Mouse (Mus musculus): ENCODE measurements around the gene Thra. TPM values are rescaled to one million over a fixed set of nuclear protein-coding genes. Genes with fewer than 3 reads are reported as not detected.
A peak's percentile ranks its signal among the peaks of the same experiment; 100 is the strongest.

The Thra gene
- total and polyA plus RNA-seq, 3 experiments: 22.0 to 50.9 TPM; not detected in 1

DNA sequence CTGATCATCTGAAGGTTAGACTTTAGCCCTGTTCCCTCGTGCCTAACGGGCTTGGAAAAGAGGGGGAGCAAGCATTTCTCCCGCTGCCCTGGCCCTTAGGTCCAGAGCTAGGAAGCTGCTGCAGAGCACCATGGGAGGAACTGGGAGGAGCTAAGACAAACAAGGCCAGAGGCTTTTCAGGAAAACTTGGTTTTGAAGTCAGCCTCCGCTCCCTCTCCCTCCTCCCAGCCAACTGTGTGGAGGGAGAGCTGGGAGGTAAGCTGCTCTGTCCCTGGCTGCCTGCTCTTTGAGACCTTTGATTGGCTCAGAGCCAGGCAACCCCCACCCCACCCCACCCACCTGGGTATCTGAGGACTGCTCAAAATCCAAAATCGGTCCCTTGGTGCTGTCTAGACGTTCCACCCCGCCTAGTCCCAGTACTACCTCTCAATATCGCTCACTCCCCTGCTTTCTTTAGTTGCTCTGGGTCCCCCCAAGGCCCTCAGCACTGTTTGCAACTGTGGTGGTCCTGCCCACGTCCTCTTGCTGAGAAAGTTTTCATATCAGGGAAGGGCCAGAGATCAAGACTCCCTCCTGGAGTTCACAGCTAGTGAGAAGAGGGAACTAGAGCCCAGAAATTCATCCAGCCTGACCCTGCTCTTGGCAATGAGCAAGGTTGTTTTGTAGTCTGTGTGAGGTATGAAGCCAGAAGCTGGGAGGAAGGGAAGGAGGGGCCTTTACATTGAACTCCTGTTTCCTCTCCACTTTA, 36.6 kb downstream of the Thra start:
- Histone ChIP-seq H3K9me3 (replicated peaks; ENCODE audit: insufficient read depth, low read length) (no peaks in the 10 kb centered on the region), H3K4me3 (ENCODE audit: control insufficient read depth in 1 of 2, insufficient read depth in 1 of 2, low read depth in 2 of 2, low read length in 2 of 2) (peak overlapping the region; percentile 27 to 57), H3K27me3 (ENCODE audit: control insufficient read depth in 1 of 2, insufficient read depth in 2 of 2, low read length in 2 of 2) (no peaks in the 10 kb centered on the region), H3K9ac (ENCODE audit: control insufficient read depth, low read depth, low read length, poor library complexity, severe bottlenecking) (peak overlapping the region; percentile 74), H3K36me3 (ENCODE audit: control insufficient read depth in 1 of 2, insufficient read depth in 2 of 2, low read length in 2 of 2) (peaks cover 0 to 23% of the 10 kb centered on the region in 2 experiments; a peak in 2 of 4 replicates), H3K27ac (ENCODE audit: control insufficient read depth, low read depth, low read length) (peak overlapping the region; percentile 81), H3K4me1 (ENCODE audit: control insufficient read depth in 1 of 2, insufficient read depth in 2 of 2, low read length in 2 of 2) (peaks cover 15 to 42% of the 10 kb centered on the region in 2 experiments), H3K79me2 (ENCODE audit: control insufficient read depth, insufficient read depth, low read length, poor library complexity) (no peaks in the 10 kb centered on the region; the same call in 1 of the 2 replicates)
- TF ChIP-seq SIN3A (IDR thresholded peaks at IDR 0.05; ENCODE audit: low read length): 0 out of 2 replicates have a peak, but pooled peaks have one; percentile 48
- peak; percentile 78 for TF ChIP-seq HCFC1 (IDR thresholded peaks at IDR 0.05; ENCODE audit: low read depth, low read length)
- no peak for TF ChIP-seq CHD2 (IDR thresholded peaks at IDR 0.05; ENCODE audit: low read length)
- TF ChIP-seq ELF1 (IDR thresholded peaks at IDR 0.05; ENCODE audit: low read depth, low read length): peak; percentile 64
- TF ChIP-seq NRF1 (IDR thresholded peaks at IDR 0.05; ENCODE audit: insufficient read depth, low read depth, low read length, poor library complexity, severe bottlenecking): 0 out of 2 replicates have a peak, but pooled peaks have one; percentile 21
- peak; percentile 65; the same call in 1 of the 2 replicates for TF ChIP-seq TBP (IDR thresholded peaks at IDR 0.05; ENCODE audit: low read depth, low read length)
- TF ChIP-seq POLR2AphosphoS5 (IDR thresholded peaks at IDR 0.05; ENCODE audit: borderline replicate concordance, low read depth, low read length): no peak
- TF ChIP-seq TCF12 (IDR thresholded peaks at IDR 0.05; ENCODE audit: low read depth, low read length): peak; percentile 58
- no peak for TF ChIP-seq UBTF (IDR thresholded peaks at IDR 0.05; ENCODE audit: borderline replicate concordance, insufficient read depth, low read depth, low read length)
- TF ChIP-seq POLR2AphosphoS2 (IDR thresholded peaks at IDR 0.05; ENCODE audit: low read length): peak; percentile 76; the same call in 1 of the 2 replicates
- TF ChIP-seq ZMIZ1 (IDR thresholded peaks at IDR 0.05; ENCODE audit: low read depth, low read length): peak; percentile 88; the same call in 1 of the 2 replicates
- TF ChIP-seq CHD1 (IDR thresholded peaks at IDR 0.05; ENCODE audit: low read depth, low read length): no peak
- peak; percentile 39; the same call in 1 of the 2 replicates for TF ChIP-seq ETS1 (IDR thresholded peaks at IDR 0.05; ENCODE audit: low read depth, low read length)
- peak; percentile 84 for TF ChIP-seq NELFE (IDR thresholded peaks at IDR 0.05; ENCODE audit: low read depth, low read length)
- TF ChIP-seq EP300 (IDR thresholded peaks at IDR 0.05; ENCODE audit: low read depth in 1 of 2, low read length in 2 of 2): 0 out of 4 replicates have a peak, but pooled peaks of 1 of the 2 experiments have one; percentile 18
- peak; percentile 77 to 92 for TF ChIP-seq POLR2A (IDR thresholded peaks at IDR 0.05; ENCODE audit: control insufficient read depth in 1 of 2, insufficient read depth in 1 of 2, low read depth in 1 of 2, low read length in 2 of 2, poor library complexity in 1 of 2)
- peak; percentile 61; the same call in 1 of the 2 replicates for TF ChIP-seq ZNF384 (IDR thresholded peaks at IDR 0.05; ENCODE audit: low read depth, low read length)
- TF ChIP-seq MAX (IDR thresholded peaks at IDR 0.05; ENCODE audit: low read length): peak; percentile 56
- DNase-seq (ENCODE audit: low read depth, low spot score): peak; percentile 83

DNA sequence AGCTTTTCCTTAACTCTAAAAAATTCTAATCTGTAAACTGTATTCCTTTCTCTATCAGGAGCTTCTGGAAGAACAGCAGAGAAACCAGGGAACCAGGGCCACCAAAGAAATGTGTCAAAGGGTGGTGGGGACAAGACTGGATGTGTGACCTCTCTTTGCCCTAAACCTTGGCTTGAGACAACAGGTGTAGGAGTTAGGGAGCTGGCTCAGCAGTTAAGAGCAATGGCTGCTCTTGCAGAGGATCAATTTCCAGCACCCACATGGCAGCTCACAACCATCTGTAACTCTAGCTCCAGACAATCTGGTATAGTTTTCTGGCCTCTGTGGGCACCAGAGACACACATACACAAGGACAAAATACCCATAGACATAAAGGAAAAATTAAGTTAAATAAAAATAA, 37.5 kb downstream of the Thra start:
- Histone ChIP-seq H3K9me3 (replicated peaks; ENCODE audit: insufficient read depth, low read length) (no peaks in the 10 kb centered on the region), H3K27ac (ENCODE audit: control insufficient read depth, low read depth, low read length) (no peak overlapping the region), H3K27me3 (ENCODE audit: control insufficient read depth in 1 of 2, insufficient read depth in 2 of 2, low read length in 2 of 2) (no peaks in the 10 kb centered on the region), H3K4me3 (ENCODE audit: control insufficient read depth in 1 of 2, insufficient read depth in 1 of 2, low read depth in 2 of 2, low read length in 2 of 2) (no peak overlapping the region), H3K79me2 (ENCODE audit: control insufficient read depth, insufficient read depth, low read length, poor library complexity) (no peaks in the 10 kb centered on the region; the same call in 1 of the 2 replicates), H3K4me1 (ENCODE audit: control insufficient read depth in 1 of 2, insufficient read depth in 2 of 2, low read length in 2 of 2) (peaks cover 11 to 39% of the 10 kb centered on the region in 2 experiments), H3K36me3 (ENCODE audit: control insufficient read depth in 1 of 2, insufficient read depth in 2 of 2, low read length in 2 of 2) (peaks cover 0 to 20% of the 10 kb centered on the region in 2 experiments; a peak in 2 of 4 replicates), H3K9ac (ENCODE audit: control insufficient read depth, low read depth, low read length, poor library complexity, severe bottlenecking) (no peak overlapping the region)
- DNase-seq (ENCODE audit: low read depth, low spot score): no peak
- no peak for TF ChIP-seq CTCF (IDR thresholded peaks at IDR 0.05 in 2 of 3, conservative IDR thresholded peaks at IDR 0.05 in 1 of 3; ENCODE audit: control insufficient read depth in 1 of 3, insufficient read depth in 1 of 3, low read depth in 2 of 3, low read length in 3 of 3, poor library complexity in 1 of 3, severe bottlenecking in 1 of 3)
- no peak for TF ChIP-seq EP300 (IDR thresholded peaks at IDR 0.05; ENCODE audit: low read depth in 1 of 2, low read length in 2 of 2)
- TF ChIP-seq MAX (IDR thresholded peaks at IDR 0.05; ENCODE audit: low read length): no peak
- no peak for TF ChIP-seq MXI1 (IDR thresholded peaks at IDR 0.05; ENCODE audit: low read depth, low read length)
- TF ChIP-seq CHD1 (IDR thresholded peaks at IDR 0.05; ENCODE audit: low read depth, low read length): no peak
- TF ChIP-seq BHLHE40 (IDR thresholded peaks at IDR 0.05; ENCODE audit: borderline replicate concordance, low read depth, low read length): no peak
- no peak for TF ChIP-seq MYC (IDR thresholded peaks at IDR 0.05; ENCODE audit: low read depth, low read length)
- no peak for TF ChIP-seq MAFK (IDR thresholded peaks at IDR 0.05; ENCODE audit: borderline replicate concordance, low read depth, low read length)
- TF ChIP-seq RCOR1 (IDR thresholded peaks at IDR 0.05; ENCODE audit: low read depth, low read length): no peak
- TF ChIP-seq POLR2A (IDR thresholded peaks at IDR 0.05; ENCODE audit: control insufficient read depth in 1 of 2, insufficient read depth in 1 of 2, low read depth in 1 of 2, low read length in 2 of 2, poor library complexity in 1 of 2): no peak
- TF ChIP-seq MEF2A (IDR thresholded peaks at IDR 0.05; ENCODE audit: extremely low read depth, insufficient replicate concordance, low read depth, low read length, poor library complexity, severe bottlenecking): no peak
- TF ChIP-seq GATA1 (IDR thresholded peaks at IDR 0.05; ENCODE audit: low read depth, low read length): no peak
- no peak for TF ChIP-seq ETS1 (IDR thresholded peaks at IDR 0.05; ENCODE audit: low read depth, low read length)

All from MEL (cell line).